Mouse (Mus musculus): ENCODE measurements around the gene Gm6993. TPM values are rescaled to one million over a fixed set of nuclear protein-coding genes. Genes with fewer than 3 reads are reported as not detected.
A peak's percentile ranks its signal among the peaks of the same experiment; 100 is the strongest.

Gm6993 gene
- polyA plus RNA-seq, 1 experiment from 2014 or later, result not detected

DNA sequence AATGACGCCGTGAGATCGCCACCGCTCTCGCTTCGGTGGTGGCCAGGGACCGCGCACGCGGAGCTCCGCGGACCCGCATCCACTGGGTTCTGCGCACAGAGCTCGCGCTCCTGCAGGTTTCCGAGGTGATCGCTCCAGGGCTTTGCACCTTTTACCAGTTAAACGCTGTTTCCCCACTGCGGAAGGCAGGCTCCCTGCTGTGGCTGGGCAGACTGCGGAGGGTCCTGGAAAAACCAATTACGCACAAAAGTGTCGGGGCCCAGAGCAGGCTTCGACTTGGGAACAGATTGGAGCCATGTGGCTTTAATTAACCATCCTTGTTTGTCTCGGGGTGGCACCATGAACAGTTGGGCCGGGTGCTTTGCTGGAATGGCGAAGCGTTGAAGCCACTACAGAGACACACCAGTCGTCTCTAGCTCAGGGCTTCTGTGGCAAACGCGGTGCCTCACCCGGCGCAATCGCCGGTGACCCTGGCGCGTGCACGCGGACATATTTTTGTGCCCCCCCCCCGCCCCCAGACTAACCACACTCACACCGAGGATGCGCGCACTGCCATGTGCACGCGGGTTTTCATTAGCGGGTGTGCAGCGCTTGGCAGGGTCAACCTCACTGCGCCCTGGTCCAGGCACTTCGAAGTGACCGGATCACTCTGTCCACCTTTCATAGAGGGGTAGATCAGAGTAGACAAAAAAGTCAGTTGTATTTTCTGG is 25.3 kb downstream of the Gm6993 start:
- H3K36me3 ChIP-seq (ENCODE audit: poor library complexity, severe bottlenecking), result no peaks in the 10 kb centered on the region
- peak overlapping the region; percentile 65 for H3K4me2 ChIP-seq
- H3K4me3 ChIP-seq, result peak overlapping the region; percentile 44
- peak; percentile 80 for ATAC-seq
- H3K27me3 ChIP-seq, result peaks cover 66% of the 10 kb centered on the region
- H3K9ac ChIP-seq, result peak overlapping the region; percentile 54
- H3K27ac ChIP-seq, result 0 out of 2 replicates have a peak overlapping the region, but pooled peaks have one; percentile 14
- peaks cover 19% of the 10 kb centered on the region for H3K4me1 ChIP-seq
- under 1% methylated on average over 50 of the region's 50 CpGs for WGBS
- H3K9me3 ChIP-seq (replicated peaks), result no peaks in the 10 kb centered on the region

DNA sequence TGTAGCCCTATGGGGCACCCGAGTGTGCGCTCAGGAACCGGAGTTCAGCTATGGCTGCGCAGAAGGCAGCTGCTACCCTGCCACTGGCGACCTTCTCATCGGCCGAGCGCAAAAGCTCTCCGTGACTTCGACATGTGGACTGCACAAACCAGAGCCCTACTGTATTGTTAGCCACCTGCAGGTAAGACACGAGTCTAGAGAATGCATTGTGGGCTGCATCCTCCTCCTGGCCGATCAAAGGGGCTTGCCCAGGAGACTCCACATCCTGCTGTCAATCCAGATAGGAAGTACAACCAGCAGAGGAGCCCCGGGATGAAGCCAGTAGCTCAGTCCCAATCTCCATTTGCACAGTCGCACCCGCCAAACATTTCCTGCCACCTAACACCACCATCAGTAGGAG is 26.1 kb downstream of the Gm6993 start:
- Histone ChIP-seq H3K27me3 (peaks cover 66% of the 10 kb centered on the region), H3K4me1 (peaks cover 22% of the 10 kb centered on the region), H3K36me3 (ENCODE audit: poor library complexity, severe bottlenecking) (no peaks in the 10 kb centered on the region), H3K9ac (peak overlapping the region; percentile 54; the same call in 1 of the 2 replicates), H3K4me2 (peak overlapping the region; percentile 65), H3K9me3 (replicated peaks) (no peaks in the 10 kb centered on the region), H3K4me3 (peak overlapping the region; percentile 44), H3K27ac (no peak overlapping the region)
- 7% methylated on average over 15 of the region's 15 CpGs for WGBS
- no peak for ATAC-seq

DNA sequence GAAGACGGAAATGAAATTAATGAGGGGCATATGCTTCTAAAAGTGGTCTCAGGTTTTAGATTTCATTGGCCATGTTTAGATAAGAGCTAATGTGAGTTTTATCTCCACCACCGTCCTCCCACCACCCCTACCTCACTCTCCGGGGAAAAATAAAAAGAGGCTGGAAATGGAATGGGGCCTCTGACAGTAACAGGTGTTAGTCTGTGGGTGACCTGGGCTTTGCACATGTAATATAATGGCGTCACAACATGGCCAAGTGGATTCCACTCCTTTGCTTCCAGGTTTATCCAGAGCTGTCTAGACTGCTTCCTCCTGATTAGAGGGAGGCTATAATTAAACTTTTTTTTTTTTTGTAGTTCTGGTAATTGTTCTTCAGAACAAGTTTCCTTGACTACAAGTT is 26.8 kb downstream of the Gm6993 start:
- H3K4me2 ChIP-seq, result peak overlapping the region; percentile 65
- no peak for ATAC-seq
- H3K9me3 ChIP-seq (replicated peaks), result no peaks in the 10 kb centered on the region
- H3K27me3 ChIP-seq, result peaks cover 64% of the 10 kb centered on the region
- peaks cover 22% of the 10 kb centered on the region for H3K4me1 ChIP-seq
- no peak overlapping the region for H3K9ac ChIP-seq
- no peaks in the 10 kb centered on the region for H3K36me3 ChIP-seq (ENCODE audit: poor library complexity, severe bottlenecking)
- H3K4me3 ChIP-seq, result no peak overlapping the region
- no peak overlapping the region for H3K27ac ChIP-seq
- 60% methylated on average over 4 of the region's 4 CpGs for WGBS

DNA sequence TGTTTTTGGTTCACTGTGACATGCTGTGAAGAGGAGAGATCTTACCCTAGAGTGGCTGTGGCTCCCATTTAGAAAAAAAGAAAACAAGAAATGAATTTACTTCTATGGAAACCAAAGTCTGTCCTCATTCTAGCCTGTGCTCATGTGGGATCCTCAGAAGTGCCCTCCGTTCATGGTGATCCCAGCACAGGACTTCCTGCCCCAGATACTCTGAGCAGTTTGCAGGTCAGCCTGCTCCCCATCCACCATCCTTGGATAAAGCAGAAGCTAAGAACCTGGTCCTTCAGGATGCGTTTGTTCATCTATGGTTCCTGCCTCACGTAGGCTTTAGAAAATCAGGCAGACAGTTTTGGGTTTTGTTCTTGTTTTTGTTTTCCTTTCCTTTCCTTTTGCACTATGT is 27.7 kb downstream of the Gm6993 start:
- no peaks in the 10 kb centered on the region for H3K9me3 ChIP-seq (replicated peaks)
- H3K4me3 ChIP-seq, result no peak overlapping the region
- no peak for ATAC-seq
- H3K4me1 ChIP-seq, result peaks cover 22% of the 10 kb centered on the region
- 81% methylated on average over 3 of the region's 3 CpGs for WGBS
- H3K27me3 ChIP-seq, result peaks cover 55% of the 10 kb centered on the region
- H3K36me3 ChIP-seq (ENCODE audit: poor library complexity, severe bottlenecking), result no peaks in the 10 kb centered on the region
- H3K4me2 ChIP-seq, result no peak overlapping the region
- H3K27ac ChIP-seq, result no peak overlapping the region
- H3K9ac ChIP-seq, result no peak overlapping the region

DNA sequence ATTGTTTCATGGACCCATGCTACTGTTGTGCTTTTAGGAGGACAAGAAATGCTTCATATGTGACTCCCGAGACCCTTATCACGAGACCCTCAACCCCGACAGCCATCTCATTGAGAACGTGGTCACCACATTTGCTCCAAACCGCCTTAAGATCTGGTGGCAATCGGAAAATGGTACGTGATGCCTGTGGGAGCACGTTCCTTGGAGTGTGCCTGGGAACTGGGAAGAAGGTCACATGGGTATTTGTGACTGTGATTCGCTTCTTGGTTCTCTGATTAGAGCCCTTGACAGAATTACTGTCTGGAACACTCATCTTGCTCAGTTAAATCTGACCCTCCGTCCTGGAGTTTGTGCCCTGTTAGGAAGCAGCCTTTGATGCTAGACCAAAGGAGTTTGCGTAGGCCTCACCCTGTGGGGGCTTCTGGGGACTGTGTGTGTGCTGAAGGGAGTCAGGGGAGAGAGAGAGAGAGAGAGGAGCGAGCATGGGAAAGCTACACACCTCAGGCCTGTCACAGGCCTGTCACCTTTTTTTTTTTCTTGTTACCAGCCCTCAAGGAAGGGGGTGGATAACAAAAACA is 28.5 kb downstream of the Gm6993 start:
- H3K36me3 ChIP-seq (ENCODE audit: poor library complexity, severe bottlenecking), result no peaks in the 10 kb centered on the region
- no peaks in the 10 kb centered on the region for H3K9me3 ChIP-seq (replicated peaks)
- no peak overlapping the region for H3K27ac ChIP-seq
- no peak overlapping the region for H3K9ac ChIP-seq
- H3K4me3 ChIP-seq, result no peak overlapping the region
- 75% methylated on average over 12 of the region's 12 CpGs for WGBS
- peaks cover 22% of the 10 kb centered on the region for H3K4me1 ChIP-seq
- no peak overlapping the region for H3K4me2 ChIP-seq
- no peak for ATAC-seq
- H3K27me3 ChIP-seq, result peaks cover 48% of the 10 kb centered on the region

DNA sequence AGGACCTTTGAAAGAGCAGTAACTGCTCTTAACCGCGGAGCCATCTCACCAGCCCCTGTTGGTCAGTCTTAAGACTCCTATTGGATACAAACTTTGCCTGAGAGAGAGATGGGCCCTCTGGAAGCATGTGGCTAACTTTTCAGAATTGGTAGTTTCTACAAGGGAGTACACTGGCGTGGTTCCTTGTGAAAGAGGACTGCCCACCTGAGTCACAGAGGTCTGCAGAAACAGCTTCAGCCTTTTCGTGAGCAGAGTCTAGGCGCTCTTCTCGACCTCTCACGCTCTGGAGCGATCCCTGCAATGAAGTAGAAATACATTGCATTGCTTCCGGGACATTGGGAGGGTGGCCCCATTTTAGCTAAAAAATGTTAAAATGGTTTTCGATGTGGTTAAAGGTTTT is 29.8 kb downstream of the Gm6993 start:
- Histone ChIP-seq H3K36me3 (ENCODE audit: poor library complexity, severe bottlenecking) (no peaks in the 10 kb centered on the region), H3K4me2 (no peak overlapping the region), H3K27ac (no peak overlapping the region), H3K4me3 (no peak overlapping the region), H3K9me3 (replicated peaks) (no peaks in the 10 kb centered on the region), H3K4me1 (peaks cover 15% of the 10 kb centered on the region; the same call in 1 of the 2 replicates), H3K9ac (no peak overlapping the region), H3K27me3 (peaks cover 36% of the 10 kb centered on the region)
- 92% methylated on average over 10 of the region's 10 CpGs for WGBS
- ATAC-seq, result no peak

DNA sequence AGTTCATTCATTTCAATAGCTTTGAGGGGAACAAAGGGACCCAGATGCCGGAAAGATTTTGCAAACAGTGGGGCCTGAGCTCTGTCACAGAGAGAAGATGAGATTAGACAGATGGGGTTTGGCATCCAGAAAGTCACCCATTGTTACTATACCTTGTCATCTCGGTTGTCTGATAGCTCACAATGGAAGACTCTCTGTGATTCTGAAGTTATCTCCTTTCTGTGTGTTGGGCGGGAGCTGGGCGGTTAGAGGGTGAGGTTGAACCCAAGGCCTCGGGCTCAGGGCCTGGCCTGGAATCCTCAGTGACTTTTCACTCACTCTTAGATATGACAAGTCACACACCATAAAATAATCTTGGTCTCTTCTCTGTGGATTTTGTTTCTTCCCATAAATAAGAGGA is 30.2 kb downstream of the Gm6993 start:
- Histone ChIP-seq H3K4me3 (no peak overlapping the region), H3K27ac (no peak overlapping the region), H3K4me2 (no peak overlapping the region), H3K9me3 (replicated peaks) (no peaks in the 10 kb centered on the region), H3K9ac (no peak overlapping the region), H3K27me3 (peaks cover 31% of the 10 kb centered on the region), H3K4me1 (peaks cover 14% of the 10 kb centered on the region; the same call in 1 of the 2 replicates), H3K36me3 (ENCODE audit: poor library complexity, severe bottlenecking) (no peaks in the 10 kb centered on the region)
- WGBS, result 68% methylated on average over 5 of the region's 5 CpGs
- no peak for ATAC-seq

DNA sequence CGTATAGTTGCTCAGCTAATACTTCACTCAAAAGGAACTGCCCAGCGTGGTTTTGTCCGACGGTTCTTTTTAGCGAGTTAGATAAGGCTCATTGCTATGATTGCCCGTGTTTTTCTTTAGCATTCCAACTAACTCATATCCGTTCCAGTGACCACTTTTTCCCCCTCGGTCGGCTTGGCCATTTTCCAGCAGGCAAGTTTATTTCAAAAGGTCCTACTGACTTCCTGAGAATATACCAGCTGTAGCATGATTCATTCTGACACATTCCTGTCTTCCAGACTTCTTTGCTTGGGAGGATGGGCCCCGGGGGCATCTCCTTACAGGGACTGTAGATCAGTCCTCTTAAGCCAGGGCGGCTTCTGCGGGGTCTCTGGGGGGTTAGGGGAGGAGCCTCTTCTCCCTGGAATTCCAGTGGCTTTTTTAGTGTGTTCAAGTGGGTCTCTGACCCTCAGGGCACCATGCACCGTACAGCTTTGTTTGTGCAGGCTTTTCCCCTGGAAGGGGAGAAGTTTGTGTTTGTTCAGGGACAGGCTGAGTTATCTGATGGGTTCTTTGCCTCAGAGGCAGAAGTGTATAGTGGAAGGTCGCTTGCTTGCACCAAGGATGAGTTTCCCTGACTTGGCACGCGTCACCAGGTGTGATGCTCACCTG is 30.9 kb downstream of the Gm6993 start:
- 59% methylated on average over 16 of the region's 16 CpGs for WGBS
- Histone ChIP-seq H3K27ac (no peak overlapping the region), H3K4me1 (peaks cover 9% of the 10 kb centered on the region; the same call in 1 of the 2 replicates), H3K27me3 (peaks cover 24% of the 10 kb centered on the region), H3K9me3 (replicated peaks) (no peaks in the 10 kb centered on the region), H3K4me3 (no peak overlapping the region), H3K9ac (no peak overlapping the region), H3K36me3 (ENCODE audit: poor library complexity, severe bottlenecking) (no peaks in the 10 kb centered on the region), H3K4me2 (no peak overlapping the region)
- ATAC-seq, result no peak

DNA sequence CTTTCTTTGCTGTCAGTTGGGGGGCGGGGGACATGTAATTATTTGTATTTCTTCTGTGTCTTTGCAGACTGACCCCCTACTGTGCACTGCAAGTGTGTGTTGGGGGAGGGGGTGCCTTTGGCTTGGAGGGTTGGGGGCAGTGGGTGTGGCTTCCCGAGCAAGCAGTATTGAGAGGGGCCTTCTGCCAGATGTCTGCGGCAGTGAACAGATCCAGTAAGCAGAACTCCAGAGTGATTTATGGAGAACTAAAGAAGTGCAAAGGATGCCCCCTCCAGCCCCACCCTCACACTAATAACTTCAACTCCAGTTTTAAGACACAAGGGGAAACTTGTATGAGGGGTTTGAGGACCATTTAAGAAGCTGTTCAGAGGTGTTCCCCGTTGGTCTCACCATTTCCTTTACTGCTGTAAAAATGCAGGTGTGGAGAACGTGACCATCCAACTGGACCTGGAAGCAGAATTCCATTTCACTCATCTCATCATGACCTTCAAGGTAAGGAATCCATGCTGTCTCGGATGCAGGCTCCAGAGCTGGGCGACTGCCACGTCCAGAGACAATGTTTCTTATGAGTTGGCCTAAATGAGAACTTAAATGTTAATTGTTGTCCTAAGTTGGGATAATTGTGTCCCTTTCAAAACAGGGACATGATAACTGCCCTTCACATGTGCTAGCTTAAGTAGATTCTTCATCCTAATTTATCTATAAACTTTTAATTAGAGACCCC is 31.6 kb downstream of the Gm6993 start:
- Histone ChIP-seq H3K36me3 (ENCODE audit: poor library complexity, severe bottlenecking) (no peaks in the 10 kb centered on the region), H3K4me1 (0 out of 2 replicates have a peak, but pooled peaks cover 3% of the 10 kb centered on the region), H3K4me2 (no peak overlapping the region), H3K9ac (no peak overlapping the region), H3K9me3 (replicated peaks) (no peaks in the 10 kb centered on the region), H3K27ac (no peak overlapping the region), H3K27me3 (peaks cover 17% of the 10 kb centered on the region), H3K4me3 (no peak overlapping the region)
- 71% methylated on average over 8 of the region's 8 CpGs for WGBS
- no peak for ATAC-seq

DNA sequence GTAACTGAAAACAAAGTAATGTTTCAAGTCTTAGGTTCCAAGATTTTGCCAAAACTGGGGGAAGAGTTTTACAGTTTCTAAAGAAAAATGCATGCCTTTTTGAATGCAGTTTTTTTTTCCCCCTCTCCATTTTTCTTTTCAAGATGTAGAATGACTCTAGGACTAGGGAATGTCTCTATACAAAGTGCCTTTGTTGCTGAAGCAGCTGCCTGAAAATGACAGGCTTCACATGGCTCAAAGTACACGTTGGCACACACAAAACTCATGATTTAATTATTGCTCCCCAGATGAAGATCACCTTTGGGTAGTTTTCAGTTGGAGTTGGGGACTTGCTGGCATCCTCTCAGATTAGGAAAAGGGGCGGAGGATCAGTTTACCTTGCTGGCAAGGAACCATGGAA is 32.3 kb downstream of the Gm6993 start:
- Histone ChIP-seq H3K4me3 (no peak overlapping the region), H3K9ac (no peak overlapping the region; the same call in 1 of the 2 replicates), H3K4me2 (no peak overlapping the region), H3K27ac (no peak overlapping the region), H3K9me3 (replicated peaks) (no peaks in the 10 kb centered on the region), H3K4me1 (0 out of 2 replicates have a peak, but pooled peaks cover 3% of the 10 kb centered on the region), H3K36me3 (ENCODE audit: poor library complexity, severe bottlenecking) (no peaks in the 10 kb centered on the region), H3K27me3 (peaks cover 11% of the 10 kb centered on the region)
- no peak for ATAC-seq
- 55% methylated on average over 2 of the region's 2 CpGs for WGBS

DNA sequence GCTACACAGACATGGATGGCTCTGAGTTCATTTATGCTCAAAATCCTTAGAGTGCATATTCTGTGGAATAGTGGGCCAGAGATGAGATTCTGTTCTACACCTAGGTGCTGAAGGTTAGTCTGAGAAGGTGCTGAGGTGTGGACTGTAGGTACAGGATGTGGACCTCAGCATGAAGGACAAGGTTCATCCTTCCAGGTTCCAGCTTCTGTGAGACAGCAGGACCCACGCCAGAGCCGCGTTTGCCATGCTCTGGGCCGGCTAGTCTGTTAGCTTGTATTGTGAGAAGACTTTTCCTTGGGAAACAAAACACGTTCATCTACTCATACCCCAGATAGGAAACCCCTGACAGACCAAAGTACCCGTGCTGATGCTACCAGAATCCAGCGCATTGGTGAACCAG is 33.1 kb downstream of the Gm6993 start:
- no peak overlapping the region for H3K27ac ChIP-seq
- ATAC-seq, result no peak
- no peak overlapping the region for H3K9ac ChIP-seq
- H3K27me3 ChIP-seq, result 0 out of 2 replicates have a peak, but pooled peaks cover 4% of the 10 kb centered on the region
- no peak overlapping the region for H3K4me2 ChIP-seq
- H3K36me3 ChIP-seq (ENCODE audit: poor library complexity, severe bottlenecking), result no peaks in the 10 kb centered on the region
- H3K4me3 ChIP-seq, result no peak overlapping the region
- H3K9me3 ChIP-seq (replicated peaks), result no peaks in the 10 kb centered on the region
- 94% methylated on average over 7 of the region's 7 CpGs for WGBS
- H3K4me1 ChIP-seq, result 0 out of 2 replicates have a peak, but pooled peaks cover 3% of the 10 kb centered on the region

DNA sequence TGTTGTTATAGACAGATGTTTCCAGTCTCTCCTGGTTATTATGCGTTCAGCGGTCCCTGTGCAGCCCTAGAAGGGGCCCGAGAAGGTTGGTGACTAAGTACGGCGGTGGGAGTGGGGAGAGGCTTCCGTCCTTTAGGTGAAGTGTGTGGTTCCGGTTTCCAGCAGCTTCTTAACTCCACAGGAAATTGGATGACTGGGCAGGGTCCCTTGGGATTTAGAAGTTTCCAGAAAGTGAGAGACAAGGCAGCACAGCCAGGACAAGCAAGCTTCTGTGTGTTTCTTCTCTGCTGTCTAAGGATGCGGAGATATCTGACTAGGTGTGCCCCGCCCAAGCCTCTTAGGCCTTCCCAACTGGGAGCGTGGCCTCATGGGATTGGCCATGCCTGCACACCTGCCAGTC is 34.8 kb downstream of the Gm6993 start:
- Histone ChIP-seq H3K9me3 (replicated peaks) (no peaks in the 10 kb centered on the region), H3K36me3 (ENCODE audit: poor library complexity, severe bottlenecking) (no peaks in the 10 kb centered on the region), H3K4me1 (0 out of 2 replicates have a peak, but pooled peaks cover 3% of the 10 kb centered on the region), H3K27me3 (no peaks in the 10 kb centered on the region), H3K9ac (no peak overlapping the region), H3K27ac (no peak overlapping the region), H3K4me2 (no peak overlapping the region), H3K4me3 (no peak overlapping the region)
- no peak for ATAC-seq
- WGBS, result 94% methylated on average over 10 of the region's 10 CpGs
